In the genomic region with DNA sequence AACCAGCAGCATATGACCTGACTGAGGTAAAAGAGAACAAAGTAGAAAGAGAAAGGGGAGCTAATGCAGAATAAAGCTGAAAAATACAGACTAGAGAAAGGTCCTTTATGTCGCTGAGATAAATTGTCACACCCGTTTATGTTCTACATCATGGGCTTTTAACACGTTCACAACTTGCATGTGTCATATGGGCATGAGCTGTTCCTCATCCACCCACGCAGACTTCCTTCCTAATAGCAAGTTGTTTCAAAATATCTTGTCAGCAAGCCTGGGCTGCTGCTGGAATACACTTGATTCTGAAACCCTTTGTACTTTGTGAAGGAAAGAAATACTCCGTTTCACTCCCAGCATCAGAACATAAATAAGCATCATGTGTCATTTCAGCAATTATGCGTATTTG, we compare ENCODE assay signal across 11 mouse cellular contexts.
DNase-seq lines count a peak whose midpoint lies in the region; ATAC-seq lines count a peak whose summit lies in the region.
"Had no signal": no experiment of that assay in that cellular context is flagged by ENCODE, and none has a peak within 500 bp of the region (broad histone marks: within the 10 kb centered on the region; RNA-seq: fewer than 3 reads in every experiment).

No protein-coding gene starts in this region.

- no peak overlapping the region for H3K4me3 ChIP-seq in hindbrain, embryonic 12.5 days

- no peaks in the 10 kb centered on the region for H3K9me3 ChIP-seq in hindbrain, embryonic 12.5 days (replicated peaks)

- no peaks in the 10 kb centered on the region for H3K36me3 ChIP-seq in hindbrain, embryonic 12.5 days

- no peak overlapping the region for H3K27ac ChIP-seq in hindbrain, embryonic 12.5 days

- DNase-seq in heart, postnatal 10 days: peak; percentile 13 to 27
- no peak for DNase-seq in heart, postnatal 4 days
- DNase-seq in spleen, adult 18-20 months: peak; percentile 10 to 17
- no peak for DNase-seq in spleen, postnatal 4 days (ENCODE audit: low spot score in 2 of 2)
- DNase-seq in layer of hippocampus, adult 9-10 months (ENCODE audit: low spot score): peak; percentile 60
- peak; percentile 38 for DNase-seq in skeletal muscle tissue, adult 2 months (ENCODE audit: low read depth, low spot score)
- no peak for DNase-seq in adrenal gland, postnatal 25 days
- DNase-seq: cerebellum, adult 11 months; liver, postnatal 0 days; thymus, postnatal 25 days had no signal

- no peak for ATAC-seq in hindbrain, embryonic 12.5 days (ENCODE audit: low FRiP score)
- ATAC-seq: liver, postnatal 0 days had no signal

- intact Hi-C loops in heart, postnatal 10 days (cut with DNase I): no loop called here

- no peaks in the 10 kb centered on the region for H3K4me1 ChIP-seq in hindbrain, embryonic 12.5 days

- WGBS in hindbrain, embryonic 12.5 days: 79% methylated on average over 6 of the region's 6 CpGs

- H3K4me2 ChIP-seq in hindbrain, embryonic 12.5 days (replicated peaks): no peak overlapping the region

- H3K9ac ChIP-seq in hindbrain, embryonic 12.5 days: no peak overlapping the region
- H3K9ac ChIP-seq: liver, postnatal 0 days had no signal

- H3K27me3 ChIP-seq in hindbrain, embryonic 12.5 days: no peaks in the 10 kb centered on the region

Comparison
In these comparisons a context has a peak if more than half of its experiments do, and no peak if none do; other contexts are left out.
1. DNase-seq: peak in heart, postnatal 10 days (2 of 2), spleen, adult 18-20 months (2 of 2), layer of hippocampus, adult 9-10 months (single experiment) and skeletal muscle tissue, adult 2 months (single experiment); none in heart, postnatal 4 days (single experiment), spleen, postnatal 4 days (0 of 2) and adrenal gland, postnatal 25 days (single experiment).